Mouse (Mus musculus) liver, embryonic 11.5 days (tissue): ENCODE data around the gene Slc6a21. TPM values are rescaled to one million over a fixed set of nuclear protein-coding genes. Genes with fewer than 3 reads are reported as not detected.

Experiments used
- ATAC-seq: fragments of 200-750 bp; cut with Nextera tagmentation; replicated peaks from 2 replicates; pipeline ENCODE4 v1.8.0; 2017; ENCODE audit warnings: moderate number of reproducible peaks, mild to moderate bottlenecking, moderate TSS enrichment, moderate library complexity; ENCODE audit not compliant: low FRiP score
- DNase-seq: peaks from one replicate; pipeline ENCODE4 v3.0.0-alpha.2; 2017; ENCODE audit warnings: low spot score
- H3K27ac ChIP-seq: fragments of 300-500 bp; sonication (generic); 2 replicates; pipeline ENCODE4 v1.5.1; 2014; ENCODE audit warnings: mild to moderate bottlenecking, low read depth, low read length, control low read depth
- H3K27me3 ChIP-seq: fragments of 300-500 bp; sonication (generic); replicated peaks from 2 replicates; pipeline ENCODE4 v1.6.1; 2014; ENCODE audit warnings: low read length, mixed read lengths; ENCODE audit not compliant: control insufficient read depth, insufficient read depth
- H3K36me3 ChIP-seq: fragments of 300-500 bp; sonication (generic); 2 replicates; pipeline ENCODE4 v1.6.1; 2014; ENCODE audit warnings: mild to moderate bottlenecking, low read length, moderate library complexity, mixed read lengths; ENCODE audit not compliant: control insufficient read depth, insufficient read depth
- H3K4me1 ChIP-seq: fragments of 300-500 bp; sonication (generic); replicated peaks from 2 replicates; pipeline ENCODE4 v1.6.1; 2014; ENCODE audit warnings: low read length, mixed read lengths; ENCODE audit not compliant: control insufficient read depth, insufficient read depth
- H3K4me2 ChIP-seq: fragments of 300-500 bp; sonication (generic); 2 replicates; pipeline ENCODE4 v1.6.1; 2014; ENCODE audit warnings: mild to moderate bottlenecking, control low read depth, moderate library complexity
- H3K4me3 ChIP-seq: fragments of 300-500 bp; sonication (generic); 2 replicates; pipeline ENCODE4 v1.5.1; 2014; ENCODE audit warnings: low read depth, low read length, control low read depth
- H3K9ac ChIP-seq: fragments of 300-500 bp; sonication (generic); 2 replicates; pipeline ENCODE4 v1.6.1; 2014; ENCODE audit warnings: low read depth, low read length, control low read depth
- H3K9me3 ChIP-seq: fragments of 300-500 bp; sonication (generic); 2 replicates; pipeline ENCODE4 v1.6.1; 2016; ENCODE audit warnings: low read length, inconsistent platforms, mixed read lengths; ENCODE audit not compliant: control insufficient read depth
- WGBS: fragments of 180-500 bp; shearing (Covaris S2); extraction: QIAGEN DNeasy Blood & Tissue Kit; methylation state at CpG from one replicate; pipeline ENCODE4 v1.1.7; 2014; 5-methylcytosine and 5-hydroxymethylcytosine counted together
- polyA plus RNA-seq: library from polyadenylated mRNA; unstranded; fragments of >200 nt; fragmentation: Nextera tagmentation; extraction: Ambion mirVana; gene quantifications from 2 replicates; pipeline ENCODE4 v1.2.1, GENCODE M21; 2014

The Slc6a21 gene
- polyA plus RNA-seq, 1 experiment from 2014 or later, result not detected

DNA sequence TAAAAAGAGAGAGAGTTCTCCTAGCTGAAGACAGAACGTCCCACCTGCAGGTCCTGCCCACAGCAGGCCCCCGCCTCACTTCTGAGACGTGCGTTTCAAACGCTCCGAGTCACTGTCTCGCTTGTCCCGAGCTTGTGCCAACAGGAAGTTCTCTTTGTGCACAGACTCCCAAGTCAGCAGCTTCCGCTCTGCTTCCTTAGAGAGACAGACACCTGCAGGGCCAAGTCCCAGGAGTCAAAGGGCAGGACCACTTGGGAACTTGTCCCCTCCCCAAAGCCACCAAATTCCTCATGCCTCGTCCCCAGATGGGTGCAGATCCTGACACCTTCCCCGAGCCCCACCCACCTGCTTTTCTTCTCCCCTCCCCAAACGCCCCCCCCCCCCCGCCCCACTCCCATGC, 27.6 kb downstream of the Slc6a21 start:
- no peak for DNase-seq

GRCm38 (mm10) chr7:45305275-45305674, 28.0 kb downstream of the Slc6a21 start:
- H3K27me3 ChIP-seq, result no peaks in the 10 kb centered on the region; the same call in 1 of the 2 replicates
- H3K4me3 ChIP-seq, result no peak overlapping the region
- H3K4me1 ChIP-seq, result 0 out of 2 replicates have a peak, but pooled peaks cover 2% of the 10 kb centered on the region
- H3K4me2 ChIP-seq, result peak overlapping the region; percentile 42
- H3K9me3 ChIP-seq, result no peaks in the 10 kb centered on the region
- WGBS, result 4% methylated on average over 17 of the region's 17 CpGs
- no peak overlapping the region for H3K9ac ChIP-seq
- DNase-seq (peak; percentile 73), ATAC-seq (peak; percentile 69)
- no peaks in the 10 kb centered on the region for H3K36me3 ChIP-seq
- H3K27ac ChIP-seq, result no peak overlapping the region

More for the DNA sequence above, 27.6 kb downstream of the Slc6a21 start:
- 0 out of 2 replicates have a peak, but pooled peaks cover 2% of the 10 kb centered on the region for H3K4me1 ChIP-seq
- 14% methylated on average over 11 of the region's 13 CpGs for WGBS
- no peaks in the 10 kb centered on the region; the same call in 1 of the 2 replicates for H3K27me3 ChIP-seq
- no peak overlapping the region for H3K27ac ChIP-seq
- H3K4me2 ChIP-seq, result peak overlapping the region; percentile 42
- H3K36me3 ChIP-seq, result no peaks in the 10 kb centered on the region
- H3K9ac ChIP-seq, result no peak overlapping the region
- ATAC-seq, result peak; percentile 21; the same call in 1 of the 2 replicates
- no peaks in the 10 kb centered on the region for H3K9me3 ChIP-seq
- no peak overlapping the region for H3K4me3 ChIP-seq

DNA sequence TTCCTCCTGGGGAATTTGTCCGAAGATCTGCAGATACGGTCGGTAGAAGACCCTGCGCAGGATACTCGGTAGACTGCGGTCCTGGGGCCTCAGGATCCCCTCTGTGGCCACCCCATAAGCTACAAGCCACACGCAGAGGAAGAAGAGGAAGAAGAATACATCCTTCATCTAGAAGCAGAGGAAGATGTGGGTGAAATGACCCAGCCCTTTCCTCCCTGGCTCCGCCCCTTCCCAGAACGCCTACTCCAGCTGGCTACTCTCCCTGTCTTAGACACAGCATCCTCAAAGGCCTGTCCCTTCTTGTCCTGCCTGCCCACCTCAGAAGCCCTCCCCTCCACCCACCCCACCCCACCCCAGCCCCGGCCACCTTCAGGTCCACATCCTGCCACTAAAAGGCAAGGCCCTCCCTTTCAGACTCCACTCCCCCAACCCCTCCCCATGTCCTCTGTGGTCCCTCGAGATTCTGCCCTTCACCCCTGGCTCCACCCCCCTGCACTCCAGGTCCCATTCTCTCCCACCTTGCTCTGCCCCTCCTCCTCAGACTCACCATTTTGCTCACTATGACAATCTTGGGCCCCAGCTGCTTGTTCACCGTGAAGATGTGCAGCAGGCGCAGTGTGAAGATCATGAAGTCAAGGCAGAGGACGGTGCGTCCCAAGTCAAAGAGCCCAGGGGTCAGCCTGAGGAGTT, 31.4 kb downstream of the Slc6a21 start:
- no peaks in the 10 kb centered on the region for H3K9me3 ChIP-seq
- H3K9ac ChIP-seq, result no peak overlapping the region
- no peak for ATAC-seq
- H3K36me3 ChIP-seq, result no peaks in the 10 kb centered on the region
- no peak overlapping the region for H3K4me3 ChIP-seq
- H3K27ac ChIP-seq, result no peak overlapping the region
- DNase-seq, result no peak
- 52% methylated on average over 15 of the region's 15 CpGs for WGBS
- 0 out of 2 replicates have a peak overlapping the region, but pooled peaks have one; percentile 12 for H3K4me2 ChIP-seq
- H3K4me1 ChIP-seq, result 0 out of 2 replicates have a peak, but pooled peaks cover 2% of the 10 kb centered on the region
- no peaks in the 10 kb centered on the region; the same call in 1 of the 2 replicates for H3K27me3 ChIP-seq

GRCm38 (mm10) chr7:45309455-45309854, 32.1 kb downstream of the Slc6a21 start:
- no peaks in the 10 kb centered on the region; the same call in 1 of the 2 replicates for H3K36me3 ChIP-seq
- WGBS, result 14% methylated on average over 9 of the region's 9 CpGs
- H3K4me2 ChIP-seq, result no peak overlapping the region
- H3K4me1 ChIP-seq, result 0 out of 2 replicates have a peak, but pooled peaks cover 2% of the 10 kb centered on the region
- DNase-seq, result no peak
- no peaks in the 10 kb centered on the region; the same call in 1 of the 2 replicates for H3K27me3 ChIP-seq
- no peak overlapping the region for H3K4me3 ChIP-seq
- no peaks in the 10 kb centered on the region for H3K9me3 ChIP-seq
- no peak overlapping the region for H3K9ac ChIP-seq
- ATAC-seq, result no peak
- no peak overlapping the region for H3K27ac ChIP-seq

GRCm38 (mm10) chr7:45312023-45312422, 34.7 kb downstream of the Slc6a21 start:
- no peaks in the 10 kb centered on the region for H3K27me3 ChIP-seq
- ATAC-seq (no peak), DNase-seq (no peak)
- 44% methylated on average over 8 of the region's 8 CpGs for WGBS
- no peak overlapping the region for H3K9ac ChIP-seq
- H3K36me3 ChIP-seq, result no peaks in the 10 kb centered on the region; the same call in 1 of the 2 replicates
- no peaks in the 10 kb centered on the region for H3K9me3 ChIP-seq
- H3K27ac ChIP-seq, result no peak overlapping the region
- H3K4me3 ChIP-seq, result no peak overlapping the region
- no peak overlapping the region for H3K4me2 ChIP-seq
- 0 out of 2 replicates have a peak, but pooled peaks cover 2% of the 10 kb centered on the region for H3K4me1 ChIP-seq

- ATAC-seq, result no peak
- H3K36me3 ChIP-seq, result no peaks in the 10 kb centered on the region; the same call in 1 of the 2 replicates
- H3K27me3 ChIP-seq, result no peaks in the 10 kb centered on the region
- no peak for DNase-seq
- H3K4me2 ChIP-seq, result no peak overlapping the region
- H3K27ac ChIP-seq, result no peak overlapping the region
- no peak overlapping the region for H3K9ac ChIP-seq
- H3K4me3 ChIP-seq, result no peak overlapping the region
- 49% methylated on average over 10 of the region's 10 CpGs for WGBS
- H3K9me3 ChIP-seq, result no peaks in the 10 kb centered on the region
- H3K4me1 ChIP-seq, result 0 out of 2 replicates have a peak, but pooled peaks cover 2% of the 10 kb centered on the region
Measured at GRCm38 (mm10) chr7:45312686-45313453, 35.6 kb downstream of the Slc6a21 start.

DNA sequence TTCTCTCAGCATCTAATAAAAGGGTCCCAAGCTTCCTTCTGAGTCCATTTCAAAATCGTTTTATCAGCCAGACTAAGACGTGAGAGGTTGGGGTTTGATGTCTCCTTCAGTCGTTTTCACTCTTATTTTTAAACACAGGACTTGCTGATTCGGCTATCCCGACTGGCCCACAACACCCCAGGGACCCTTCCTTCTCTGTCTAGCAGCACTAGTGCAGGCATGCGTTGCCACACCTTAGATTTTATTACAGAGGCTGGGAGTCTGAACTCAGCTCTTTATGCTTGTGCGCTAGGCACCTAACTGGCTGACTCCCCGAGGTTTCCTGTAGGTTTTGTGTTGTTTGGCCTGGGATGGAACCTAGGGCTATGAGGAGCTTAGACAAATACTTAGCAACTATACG, 36.2 kb downstream of the Slc6a21 start:
- H3K9ac ChIP-seq, result no peak overlapping the region

DNA sequence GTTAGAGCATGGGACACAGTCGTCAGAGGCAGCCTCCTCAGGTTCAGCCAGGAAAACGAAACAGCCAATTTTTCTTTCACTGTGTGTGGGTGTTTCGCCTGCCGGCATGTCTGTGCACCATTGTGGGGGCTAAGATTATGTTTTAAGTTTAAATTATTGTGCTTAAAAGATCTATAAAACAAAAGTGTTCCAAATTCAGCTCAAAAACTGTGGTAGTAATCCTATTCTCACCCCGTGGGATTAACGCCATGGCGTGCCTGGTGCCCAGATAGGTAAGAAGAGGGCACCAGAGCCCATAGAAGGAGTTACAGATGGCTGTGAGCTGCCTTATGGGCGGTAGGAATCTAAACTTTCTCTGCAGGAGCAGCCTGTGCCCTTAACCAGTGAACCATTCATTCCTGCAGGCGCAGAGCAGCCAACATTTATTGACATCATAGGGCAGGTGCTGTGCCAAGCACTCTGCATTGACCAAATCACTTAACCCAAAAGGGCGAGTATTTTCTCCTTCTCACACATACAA, 37.9 kb downstream of the Slc6a21 start:
- DNase-seq (no peak), ATAC-seq (no peak)
- H3K4me2 ChIP-seq, result no peak overlapping the region
- no peak overlapping the region for H3K4me3 ChIP-seq
- no peaks in the 10 kb centered on the region; the same call in 1 of the 2 replicates for H3K36me3 ChIP-seq
- H3K9me3 ChIP-seq, result no peaks in the 10 kb centered on the region
- no peak overlapping the region for H3K9ac ChIP-seq
- WGBS, result 84% methylated on average over 10 of the region's 10 CpGs
- no peaks in the 10 kb centered on the region for H3K4me1 ChIP-seq
- no peaks in the 10 kb centered on the region for H3K27me3 ChIP-seq
- no peak overlapping the region for H3K27ac ChIP-seq

More for the DNA sequence above, 36.2 kb downstream of the Slc6a21 start:
- no peaks in the 10 kb centered on the region; the same call in 1 of the 2 replicates for H3K36me3 ChIP-seq
- H3K9me3 ChIP-seq, result no peaks in the 10 kb centered on the region
- H3K4me3 ChIP-seq, result no peak overlapping the region
- 0 out of 2 replicates have a peak, but pooled peaks cover 2% of the 10 kb centered on the region for H3K4me1 ChIP-seq
- no peaks in the 10 kb centered on the region for H3K27me3 ChIP-seq
- WGBS, result 49% methylated on average over 9 of the region's 9 CpGs
- H3K27ac ChIP-seq, result no peak overlapping the region
- H3K4me2 ChIP-seq, result no peak overlapping the region
- no peak for DNase-seq
- ATAC-seq, result no peak
